ENCODE assay signal across 8 mouse cellular contexts in genomic region chr10:128093496-128094294, GRCm38 (mm10). TPM values are rescaled to one million over a fixed set of nuclear protein-coding genes. Genes with fewer than 3 reads are reported as not detected.
A peak's percentile ranks its signal among the peaks of the same experiment; 100 is the strongest.
DNase-seq lines count a peak whose midpoint lies in the region; ATAC-seq and TF ChIP-seq lines count a peak whose summit lies in the region.

No protein-coding gene starts in this region.

- H3K27ac ChIP-seq in heart, embryonic 10.5 days = peak overlapping the region; percentile 97
- peak overlapping the region; percentile 99 for H3K27ac ChIP-seq in kidney, postnatal 0 days
- H3K27ac ChIP-seq in stomach, embryonic 14.5 days (ENCODE audit: low read length) = peak overlapping the region; percentile 93

- H3K27me3 ChIP-seq in heart, embryonic 10.5 days (ENCODE audit: insufficient read depth, poor library complexity, severe bottlenecking) = no peaks in the 10 kb centered on the region
- H3K27me3 ChIP-seq in kidney, postnatal 0 days (ENCODE audit: insufficient read depth, low read length) = no peaks in the 10 kb centered on the region
- H3K27me3 ChIP-seq in stomach, embryonic 14.5 days (ENCODE audit: control insufficient read depth, insufficient read depth, low read length) = no peaks in the 10 kb centered on the region

- H3K36me3 ChIP-seq in heart, embryonic 10.5 days = peaks cover 19% of the 10 kb centered on the region
- H3K36me3 ChIP-seq in kidney, postnatal 0 days (ENCODE audit: insufficient read depth, low read length) = peaks cover 16% of the 10 kb centered on the region
- peaks cover 16% of the 10 kb centered on the region for H3K36me3 ChIP-seq in stomach, embryonic 14.5 days (ENCODE audit: control insufficient read depth, insufficient read depth, low read length)

- H3K4me3 ChIP-seq in heart, embryonic 10.5 days = peak overlapping the region; percentile 91
- peak overlapping the region; percentile 88 for H3K4me3 ChIP-seq in kidney, postnatal 0 days (replicated peaks; ENCODE audit: low read depth, low read length)
- peak overlapping the region; percentile 71 for H3K4me3 ChIP-seq in stomach, embryonic 14.5 days (ENCODE audit: low read depth, low read length)

- peaks cover 73% of the 10 kb centered on the region for H3K4me1 ChIP-seq in heart, embryonic 10.5 days
- H3K4me1 ChIP-seq in kidney, postnatal 0 days (replicated peaks; ENCODE audit: insufficient read depth, low read length) = peaks cover 22% of the 10 kb centered on the region
- H3K4me1 ChIP-seq in stomach, embryonic 14.5 days (ENCODE audit: control insufficient read depth, insufficient read depth, low read length) = peaks cover 37% of the 10 kb centered on the region

- WGBS in heart, embryonic 10.5 days = 30% methylated on average over 13 of the region's 13 CpGs
- 26% methylated on average over 13 of the region's 13 CpGs for WGBS in kidney, postnatal 0 days
- whole genome bisulfite sequencing in stomach, embryonic 14.5 days = 31% methylated on average over 13 of the region's 13 CpGs

- peak overlapping the region; percentile 87 for H3K9ac ChIP-seq in kidney, postnatal 0 days (ENCODE audit: low read depth, low read length)
- peak overlapping the region; percentile 80; the same call in 1 of the 2 replicates for H3K9ac ChIP-seq in stomach, embryonic 14.5 days (replicated peaks; ENCODE audit: low read depth, low read length)

- H3K4me2 ChIP-seq in kidney, postnatal 0 days (ENCODE audit: low read length) = peak overlapping the region; percentile 77
- peak overlapping the region; percentile 74 for H3K4me2 ChIP-seq in stomach, embryonic 14.5 days (replicated peaks; ENCODE audit: low read depth, low read length)

- TF ChIP-seq CTCF in kidney, postnatal 0 days (IDR thresholded peaks at IDR 0.05; ENCODE audit: low read depth) = no peak

- ATAC-seq in kidney, postnatal 0 days (replicated peaks; ENCODE audit: low FRiP score, low read depth) = no peak
- peak; percentile 18 for ATAC-seq in megakaryocyte progenitor cell, adult 5-6 weeks (replicated peaks; ENCODE audit: poor library complexity)
- ATAC-seq in stomach, embryonic 14.5 days (ENCODE audit: insufficient number of reproducible peaks, insufficient read depth, low FRiP score, low read depth) = no peak

- peak; percentile 27 to 37 for DNase-seq in lung, adult 18-20 months
- no peak for DNase-seq in lung, postnatal 25 days (ENCODE audit: low spot score)
- DNase-seq in cerebellum, adult 11-12 months = peak; percentile 73
- no peak for DNase-seq in heart, embryonic 10.5 days (ENCODE audit: low spot score)
- no peak for DNase-seq in kidney, postnatal 0 days (ENCODE audit: low spot score)
- DNase-seq in embryo, embryonic 10 days (ENCODE audit: low spot score) = no peak

- H3K9me3 ChIP-seq in heart, embryonic 10.5 days = no peaks in the 10 kb centered on the region
- H3K9me3 ChIP-seq in kidney, postnatal 0 days (replicated peaks; ENCODE audit: low read length) = no peaks in the 10 kb centered on the region
- H3K9me3 ChIP-seq in stomach, embryonic 14.5 days (ENCODE audit: control insufficient read depth, low read depth, low read length) = no peaks in the 10 kb centered on the region

RNA-seq across cellular contexts. Expression of gene Baz2a, which starts 2.3 kb away (rescaled TPM):
- polyA plus RNA-seq in heart, embryonic 10.5 days (2016; fragmentation: Nextera tagmentation; extraction: Ambion mirVana) = 10.1 and 12.0 TPM in 2 replicates
- polyA plus RNA-seq in kidney, postnatal 0 days (2015; fragmentation: Nextera tagmentation; extraction: Ambion mirVana) = 9.8 and 11.3 TPM in 2 replicates
- total RNA-seq in megakaryocyte progenitor cell, adult 5-6 weeks (2015) = 35.5 and 40.3 TPM in 2 replicates
- total RNA-seq in megakaryocyte progenitor cell, adult 5-6 weeks (2017) = 13.2 and 15.0 TPM in 2 replicates
- 28.1 and 28.2 TPM in 2 replicates for polyA plus RNA-seq in stomach, embryonic 14.5 days (2014; fragmentation: Nextera tagmentation; extraction: Ambion mirVana)

RNA-seq across cellular contexts. Expression of gene Atp5b, which starts 10.6 kb away (rescaled TPM):
- 3,536 and 4,735 TPM in 2 replicates for polyA plus RNA-seq in heart, embryonic 10.5 days (2016; fragmentation: Nextera tagmentation; extraction: Ambion mirVana)
- polyA plus RNA-seq in kidney, postnatal 0 days (2015; fragmentation: Nextera tagmentation; extraction: Ambion mirVana) = 3,631 and 3,848 TPM in 2 replicates
- total RNA-seq in megakaryocyte progenitor cell, adult 5-6 weeks (2015) = 1,546 and 1,583 TPM in 2 replicates
- 2,698 and 2,700 TPM in 2 replicates for total RNA-seq in megakaryocyte progenitor cell, adult 5-6 weeks (2017)
- 2,052 and 2,172 TPM in 2 replicates for polyA plus RNA-seq in stomach, embryonic 14.5 days (2014; fragmentation: Nextera tagmentation; extraction: Ambion mirVana)

RNA-seq across cellular contexts. Expression of gene Ptges3, which starts 34.9 kb away (rescaled TPM):
- polyA plus RNA-seq in heart, embryonic 10.5 days (2016; fragmentation: Nextera tagmentation; extraction: Ambion mirVana) = 403 and 465 TPM in 2 replicates
- 467 and 468 TPM in 2 replicates for polyA plus RNA-seq in kidney, postnatal 0 days (2015; fragmentation: Nextera tagmentation; extraction: Ambion mirVana)
- total RNA-seq in megakaryocyte progenitor cell, adult 5-6 weeks (2015) = 247 and 270 TPM in 2 replicates
- total RNA-seq in megakaryocyte progenitor cell, adult 5-6 weeks (2017) = 310 and 351 TPM in 2 replicates
- polyA plus RNA-seq in stomach, embryonic 14.5 days (2014; fragmentation: Nextera tagmentation; extraction: Ambion mirVana) = 474 and 487 TPM in 2 replicates

RNA-seq across cellular contexts. Expression of gene Naca, which starts 58.3 kb away (rescaled TPM):
- polyA plus RNA-seq in heart, embryonic 10.5 days (2016; fragmentation: Nextera tagmentation; extraction: Ambion mirVana) = 639 and 790 TPM in 2 replicates
- 769 and 820 TPM in 2 replicates for polyA plus RNA-seq in kidney, postnatal 0 days (2015; fragmentation: Nextera tagmentation; extraction: Ambion mirVana)
- 1,210 and 1,292 TPM in 2 replicates for total RNA-seq in megakaryocyte progenitor cell, adult 5-6 weeks (2015)
- 2,424 and 2,528 TPM in 2 replicates for total RNA-seq in megakaryocyte progenitor cell, adult 5-6 weeks (2017)
- 899 and 913 TPM in 2 replicates for polyA plus RNA-seq in stomach, embryonic 14.5 days (2014; fragmentation: Nextera tagmentation; extraction: Ambion mirVana)

Comparison
In these comparisons a context has a peak if more than half of its experiments do, and no peak if none do; other contexts are left out.
1. DNase-seq: peak in lung, adult 18-20 months (2 of 2) and cerebellum, adult 11-12 months (single experiment); none in lung, postnatal 25 days (single experiment), heart, embryonic 10.5 days (single experiment), kidney, postnatal 0 days (single experiment) and embryo, embryonic 10 days (single experiment).
2. Peak in every context shown above with its lines, with median percentiles within 50 percentile points of each other: H3K27ac ChIP-seq and H3K4me3 ChIP-seq.